Mouse (Mus musculus): ENCODE results near the gene Tcaf1. TPM values are rescaled to one million over a fixed set of nuclear protein-coding genes. Genes with fewer than 3 reads are reported as not detected.

The Tcaf1 gene
- 32.9 and 35.6 TPM in 2 replicates for polyA plus RNA-seq (2015; fragmentation: Nextera tagmentation; extraction: Ambion mirVana)

GRCm38 (mm10) chr6:42709291-42710211 lies at the start of gene Tcaf1:
Tcaf1 (minus strand) TSS chr6:42710088.
- peak within 1 kb of the TSS; percentile 72 for H3K4me2 ChIP-seq (replicated peaks; ENCODE audit: low read depth)
- no peaks in the 10 kb centered on the region for H3K4me1 ChIP-seq (replicated peaks; ENCODE audit: control insufficient read depth, insufficient read depth)
- peak within 1 kb of the TSS; percentile 80 for H3K9ac ChIP-seq (ENCODE audit: low read length)
- H3K27me3 ChIP-seq (ENCODE audit: control insufficient read depth, insufficient read depth, low read length): no peaks in the 10 kb centered on the region
- H3K27ac ChIP-seq (replicated peaks): peak within 1 kb of the TSS; percentile 82
- DNase-seq (ENCODE audit: low spot score) (peak; percentile 73), ATAC-seq (ENCODE audit: low FRiP score, low TSS enrichment) (peak; percentile 98)
- peak within 1 kb of the TSS; percentile 67 for H3K4me3 ChIP-seq (ENCODE audit: low read depth, low read length)
- H3K9me3 ChIP-seq (ENCODE audit: control insufficient read depth, low read length): no peaks in the 10 kb centered on the region
- WGBS: 3% methylated on average over 28 of the region's 28 CpGs
- no peak for TF ChIP-seq EP300 (optimal IDR thresholded peaks at IDR 0.05)
- 0 out of 2 replicates have a peak, but pooled peaks have one; percentile 1 for TF ChIP-seq CTCF (IDR thresholded peaks at IDR 0.05; ENCODE audit: low read depth)
- no peaks in the 10 kb centered on the region for H3K36me3 ChIP-seq (ENCODE audit: control insufficient read depth, insufficient read depth, low read length)

DNA sequence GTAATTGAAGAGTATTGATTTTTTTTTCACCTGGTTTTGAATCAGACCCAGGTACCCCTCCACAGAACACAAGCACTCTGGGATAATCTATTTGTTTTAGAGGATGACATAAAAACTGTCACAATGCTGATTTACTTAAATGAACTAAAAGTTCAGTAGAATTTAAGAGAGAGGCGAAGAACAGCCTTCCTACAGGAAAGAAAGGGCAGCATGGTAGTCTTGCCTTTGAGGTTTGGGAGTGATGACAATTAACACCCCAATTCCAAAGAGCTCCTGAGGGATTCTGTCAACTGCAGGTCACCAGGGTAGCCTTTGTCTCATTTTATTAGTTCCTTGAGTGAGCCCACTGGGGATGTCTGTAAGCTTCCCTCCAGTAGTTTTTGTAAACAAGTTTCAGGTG lies 46.2 kb upstream of the Tcaf1 start, which contains the start of gene Olfr38:
TSS of gene Olfr38 (plus strand) at position 301 of the 400 bp plus-strand sequence.
- H3K9ac ChIP-seq (ENCODE audit: low read length): no peak within 1 kb of the TSS
- ATAC-seq (ENCODE audit: low FRiP score, low TSS enrichment): no peak

DNA sequence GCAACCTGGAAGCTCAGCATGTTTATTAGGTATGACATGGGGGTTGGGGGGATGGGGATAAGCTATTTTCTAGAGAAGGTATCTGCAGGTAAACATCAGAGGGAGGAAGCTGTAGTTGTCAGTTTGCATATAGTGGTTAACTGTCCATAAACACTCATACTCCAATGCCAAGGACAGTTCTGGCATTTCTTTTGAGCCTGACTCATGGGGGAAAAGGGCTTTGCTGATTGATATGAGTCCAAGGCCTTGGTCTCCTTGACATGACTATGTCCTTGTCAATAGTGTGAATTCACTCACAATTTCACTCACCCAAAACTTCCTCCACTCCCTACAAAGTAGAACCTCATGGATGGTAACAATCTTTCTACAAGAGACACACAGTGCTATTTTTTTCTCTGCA lies 38.0 kb upstream of the Tcaf1 start:
- Histone ChIP-seq H3K9me3 (ENCODE audit: control insufficient read depth, low read length) (no peaks in the 10 kb centered on the region), H3K4me1 (replicated peaks; ENCODE audit: control insufficient read depth, insufficient read depth) (no peaks in the 10 kb centered on the region), H3K4me3 (ENCODE audit: low read depth, low read length) (no peak overlapping the region), H3K27me3 (ENCODE audit: control insufficient read depth, insufficient read depth, low read length) (no peaks in the 10 kb centered on the region), H3K27ac (replicated peaks) (no peak overlapping the region), H3K9ac (ENCODE audit: low read length) (no peak overlapping the region), H3K4me2 (replicated peaks; ENCODE audit: low read depth) (no peak overlapping the region), H3K36me3 (ENCODE audit: control insufficient read depth, insufficient read depth, low read length) (no peaks in the 10 kb centered on the region)
- no peak for TF ChIP-seq EP300 (optimal IDR thresholded peaks at IDR 0.05)
- TF ChIP-seq CTCF (IDR thresholded peaks at IDR 0.05; ENCODE audit: low read depth): no peak
- DNase-seq (ENCODE audit: low spot score) (no peak), ATAC-seq (ENCODE audit: low FRiP score, low TSS enrichment) (no peak)

More for the DNA sequence above, 46.2 kb upstream of the Tcaf1 start, which contains the start of gene Olfr38:
- no peak for TF ChIP-seq EP300 (optimal IDR thresholded peaks at IDR 0.05)
- TF ChIP-seq CTCF (IDR thresholded peaks at IDR 0.05; ENCODE audit: low read depth): no peak
- Histone ChIP-seq H3K4me1 (replicated peaks; ENCODE audit: control insufficient read depth, insufficient read depth) (no peaks in the 10 kb centered on the region), H3K4me3 (ENCODE audit: low read depth, low read length) (no peak within 1 kb of the TSS), H3K27me3 (ENCODE audit: control insufficient read depth, insufficient read depth, low read length) (no peaks in the 10 kb centered on the region), H3K4me2 (replicated peaks; ENCODE audit: low read depth) (no peak within 1 kb of the TSS), H3K9me3 (ENCODE audit: control insufficient read depth, low read length) (no peaks in the 10 kb centered on the region), H3K27ac (replicated peaks) (no peak within 1 kb of the TSS), H3K36me3 (ENCODE audit: control insufficient read depth, insufficient read depth, low read length) (no peaks in the 10 kb centered on the region)
- 77% methylated on average over 1 of the region's 1 CpGs for WGBS
- DNase-seq (ENCODE audit: low spot score): no peak

- H3K9ac ChIP-seq (ENCODE audit: low read length): no peak overlapping the region
- TF ChIP-seq CTCF (IDR thresholded peaks at IDR 0.05; ENCODE audit: low read depth): no peak
- TF ChIP-seq EP300 (optimal IDR thresholded peaks at IDR 0.05): no peak
- no peak overlapping the region for H3K4me3 ChIP-seq (ENCODE audit: low read depth, low read length)
- DNase-seq (ENCODE audit: low spot score) (no peak), ATAC-seq (ENCODE audit: low FRiP score, low TSS enrichment) (no peak)
- no peak overlapping the region for H3K4me2 ChIP-seq (replicated peaks; ENCODE audit: low read depth)
- no peaks in the 10 kb centered on the region for H3K9me3 ChIP-seq (ENCODE audit: control insufficient read depth, low read length)
- H3K27me3 ChIP-seq (ENCODE audit: control insufficient read depth, insufficient read depth, low read length): no peaks in the 10 kb centered on the region
- H3K36me3 ChIP-seq (ENCODE audit: control insufficient read depth, insufficient read depth, low read length): no peaks in the 10 kb centered on the region
- 59% methylated on average over 5 of the region's 5 CpGs for WGBS
- H3K27ac ChIP-seq (replicated peaks): no peak overlapping the region
- no peaks in the 10 kb centered on the region for H3K4me1 ChIP-seq (replicated peaks; ENCODE audit: control insufficient read depth, insufficient read depth)
These were observed 32.4 kb upstream of the Tcaf1 start for GRCm38 (mm10) chr6:42742303-42742702.

GRCm38 (mm10) chr6:42739071-42739470 lies 29.2 kb upstream of the Tcaf1 start, which contains the start of gene Olfr453:
Olfr453 (plus strand) TSS chr6:42739371.
- no peak within 1 kb of the TSS for H3K4me2 ChIP-seq (replicated peaks; ENCODE audit: low read depth)
- no peaks in the 10 kb centered on the region for H3K9me3 ChIP-seq (ENCODE audit: control insufficient read depth, low read length)
- 93% methylated on average over 1 of the region's 1 CpGs for WGBS
- H3K4me1 ChIP-seq (replicated peaks; ENCODE audit: control insufficient read depth, insufficient read depth): no peaks in the 10 kb centered on the region
- no peak within 1 kb of the TSS for H3K27ac ChIP-seq (replicated peaks)
- no peaks in the 10 kb centered on the region for H3K27me3 ChIP-seq (ENCODE audit: control insufficient read depth, insufficient read depth, low read length)
- no peak for TF ChIP-seq EP300 (optimal IDR thresholded peaks at IDR 0.05)
- no peak for TF ChIP-seq CTCF (IDR thresholded peaks at IDR 0.05; ENCODE audit: low read depth)
- no peak within 1 kb of the TSS for H3K9ac ChIP-seq (ENCODE audit: low read length)
- H3K36me3 ChIP-seq (ENCODE audit: control insufficient read depth, insufficient read depth, low read length): no peaks in the 10 kb centered on the region
- H3K4me3 ChIP-seq (ENCODE audit: low read depth, low read length): no peak within 1 kb of the TSS
- DNase-seq (ENCODE audit: low spot score) (no peak), ATAC-seq (ENCODE audit: low FRiP score, low TSS enrichment) (no peak)

GRCm38 (mm10) chr6:42717973-42718372 lies 8.1 kb upstream of the Tcaf1 start:
- Histone ChIP-seq H3K4me1 (replicated peaks; ENCODE audit: control insufficient read depth, insufficient read depth) (no peaks in the 10 kb centered on the region), H3K9ac (ENCODE audit: low read length) (no peak overlapping the region), H3K27ac (replicated peaks) (no peak overlapping the region), H3K4me3 (ENCODE audit: low read depth, low read length) (no peak overlapping the region), H3K9me3 (ENCODE audit: control insufficient read depth, low read length) (no peaks in the 10 kb centered on the region), H3K4me2 (replicated peaks; ENCODE audit: low read depth) (no peak overlapping the region), H3K36me3 (ENCODE audit: control insufficient read depth, insufficient read depth, low read length) (no peaks in the 10 kb centered on the region), H3K27me3 (ENCODE audit: control insufficient read depth, insufficient read depth, low read length) (no peaks in the 10 kb centered on the region)
- TF ChIP-seq EP300 (optimal IDR thresholded peaks at IDR 0.05) (no peak), CTCF (IDR thresholded peaks at IDR 0.05; ENCODE audit: low read depth) (no peak)
- ATAC-seq (ENCODE audit: low FRiP score, low TSS enrichment): no peak
- no peak for DNase-seq (ENCODE audit: low spot score)
